Mouse (Mus musculus) spleen, embryonic (tissue): ENCODE measurements at regions not wholly inside any gene's neighbourhood (a gene's known extent, or its start where the extent isn't known, plus 50 kb on each side); places are given as distances from the start of the nearest gene placed in this dataset.

ENCODE experiments used
- CTCF ChIA-PET: fragments of 350-600 bp; sonication (Branson Sonifier 250); formaldehyde crosslinking; loops from one replicate; lab custom pipeline; 2022; lab: Charles Lee

DNA sequence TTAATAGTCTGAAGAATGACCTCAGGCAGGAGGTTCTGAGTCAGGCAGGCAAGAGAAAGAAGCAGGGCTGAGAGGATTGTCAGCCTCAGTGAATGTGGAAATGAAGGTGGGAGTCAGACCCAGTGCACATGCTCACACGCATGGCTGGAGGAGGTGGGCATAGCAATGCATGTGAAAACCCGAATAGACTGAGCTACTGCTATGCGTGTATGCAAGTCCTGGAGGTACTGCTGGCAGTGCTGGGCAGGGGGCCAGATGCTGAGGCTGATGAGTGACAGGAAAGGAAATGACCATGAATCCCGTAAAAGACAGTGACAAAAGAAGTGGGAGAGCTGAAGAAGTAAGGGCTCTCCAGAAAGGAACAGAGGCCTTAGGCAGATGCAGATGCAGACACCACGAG, 50.3 kb upstream of the Armc3 start:
- CTCF ChIA-PET: no interaction called here
